Mouse (Mus musculus) kidney, postnatal 0 days (tissue): ENCODE measurements around the gene Il2rg. TPM values are rescaled to one million over a fixed set of nuclear protein-coding genes. Genes with fewer than 3 reads are reported as not detected.

ENCODE experiments used
- ATAC-seq: fragments of 200-750 bp; cut with Nextera tagmentation; replicated peaks from 2 replicates; pipeline ENCODE4 v1.8.0; 2017; ENCODE audit warnings: low read depth, moderate number of reproducible peaks, moderate TSS enrichment, moderate library complexity; ENCODE audit not compliant: low FRiP score
- DNase-seq: peaks from one replicate; pipeline ENCODE4 v3.0.0-alpha.2; 2016; ENCODE audit warnings: low spot score
- H3K27ac ChIP-seq: fragments of 300-500 bp; sonication (generic); 2 replicates; pipeline ENCODE4 v1.5.1; 2014; ENCODE audit warnings: mild to moderate bottlenecking
- H3K27me3 ChIP-seq: fragments of 300-500 bp; sonication (generic); 2 replicates; pipeline ENCODE4 v1.6.1; 2014; ENCODE audit warnings: low read length, mixed read lengths; ENCODE audit not compliant: insufficient read depth
- H3K36me3 ChIP-seq: fragments of 300-500 bp; sonication (generic); 2 replicates; pipeline ENCODE4 v1.6.1; 2014; ENCODE audit warnings: low read length, mixed read lengths; ENCODE audit not compliant: insufficient read depth
- H3K4me1 ChIP-seq: fragments of 300-500 bp; sonication (generic); replicated peaks from 2 replicates; pipeline ENCODE4 v1.6.1; 2014; ENCODE audit warnings: antibody characterized with exemption, low read length, mixed read lengths; ENCODE audit not compliant: insufficient read depth
- H3K4me2 ChIP-seq: fragments of 300-500 bp; sonication (generic); 2 replicates; pipeline ENCODE4 v1.6.1; 2014; ENCODE audit warnings: mild to moderate bottlenecking, low read length, moderate library complexity, mixed read lengths
- H3K4me3 ChIP-seq: fragments of 300-500 bp; sonication (generic); replicated peaks from 2 replicates; pipeline ENCODE4 v1.5.1; 2014; ENCODE audit warnings: low read depth, low read length
- H3K9ac ChIP-seq: fragments of 300-500 bp; sonication (generic); 2 replicates; pipeline ENCODE4 v1.6.1; 2014; ENCODE audit warnings: low read depth, low read length
- H3K9me3 ChIP-seq: fragments of 300-500 bp; sonication (generic); replicated peaks from 2 replicates; pipeline ENCODE4 v1.6.1; 2016; ENCODE audit warnings: low read length, inconsistent platforms, mixed read lengths
- CTCF ChIP-seq: IDR thresholded peaks from 2 replicates; pipeline ENCODE4 v1.5.1; 2016; ENCODE audit warnings: antibody characterized with exemption, low read depth, mild to moderate bottlenecking, moderate library complexity
- WGBS: fragments of 180-500 bp; shearing (Covaris S2); extraction: QIAGEN DNeasy Blood & Tissue Kit; methylation state at CpG from one replicate; pipeline ENCODE4 v1.1.7; 2014; 5-methylcytosine and 5-hydroxymethylcytosine counted together
- polyA plus RNA-seq: library from polyadenylated mRNA; unstranded; fragments of >200 nt; fragmentation: Nextera tagmentation; extraction: Ambion mirVana; gene quantifications from 2 replicates; pipeline ENCODE4 v1.2.1, GENCODE M21; 2015

Gene Il2rg
- polyA plus RNA-seq, result 18.7 and 20.0 TPM in 2 replicates

- no peak within 1 kb of the TSS for H3K9ac ChIP-seq
- no peak for ATAC-seq
- H3K4me1 ChIP-seq, result 0 out of 2 replicates have a peak, but pooled peaks cover 2% of the 10 kb centered on the region
- H3K4me3 ChIP-seq, result no peak within 1 kb of the TSS
- no peaks in the 10 kb centered on the region for H3K9me3 ChIP-seq
- no peak within 1 kb of the TSS for H3K27ac ChIP-seq
- 64% methylated on average over 5 of the region's 5 CpGs for WGBS
- no peaks in the 10 kb centered on the region for H3K27me3 ChIP-seq
- H3K4me2 ChIP-seq, result peak within 1 kb of the TSS; percentile 18
- DNase-seq, result peak; percentile 16
- TF ChIP-seq CTCF, result no peak
- H3K36me3 ChIP-seq, result no peaks in the 10 kb centered on the region
Measured at GRCm38 (mm10) chrX:101268025-101268754, at the start of gene Il2rg. Gene Il2rg, minus strand, starts transcription at chrX:101268255.

GRCm38 (mm10) chrX:101313625-101314359 lies 45.7 kb upstream of the Il2rg start:
- H3K9me3 ChIP-seq, result no peaks in the 10 kb centered on the region
- WGBS, result 50% methylated on average over 6 of the region's 6 CpGs
- H3K36me3 ChIP-seq, result no peaks in the 10 kb centered on the region
- no peak for TF ChIP-seq CTCF
- H3K4me2 ChIP-seq, result no peak overlapping the region
- no peaks in the 10 kb centered on the region for H3K4me1 ChIP-seq
- no peaks in the 10 kb centered on the region for H3K27me3 ChIP-seq
- H3K4me3 ChIP-seq, result no peak overlapping the region
- H3K9ac ChIP-seq, result no peak overlapping the region
- ATAC-seq (no peak), DNase-seq (no peak)
- no peak overlapping the region for H3K27ac ChIP-seq

GRCm38 (mm10) chrX:101309299-101309698 lies 41.2 kb upstream of the Il2rg start:
- no peaks in the 10 kb centered on the region for H3K9me3 ChIP-seq

GRCm38 (mm10) chrX:101304646-101305045 lies 36.6 kb upstream of the Il2rg start:
- WGBS, result 55% methylated on average over 2 of the region's 2 CpGs
- TF ChIP-seq CTCF, result no peak

More at GRCm38 (mm10) chrX:101309299-101309698, 41.2 kb upstream of the Il2rg start:
- Histone ChIP-seq H3K36me3 (no peaks in the 10 kb centered on the region), H3K4me2 (no peak overlapping the region), H3K4me1 (no peaks in the 10 kb centered on the region), H3K9ac (no peak overlapping the region), H3K4me3 (no peak overlapping the region), H3K27me3 (no peaks in the 10 kb centered on the region), H3K27ac (no peak overlapping the region)
- DNase-seq (no peak), ATAC-seq (no peak)
- WGBS, result 73% methylated on average over 5 of the region's 5 CpGs
- no peak for TF ChIP-seq CTCF

GRCm38 (mm10) chrX:101301654-101302053 lies 33.6 kb upstream of the Il2rg start:
- Histone ChIP-seq H3K4me1 (no peaks in the 10 kb centered on the region), H3K4me3 (no peak overlapping the region), H3K9me3 (no peaks in the 10 kb centered on the region), H3K27me3 (no peaks in the 10 kb centered on the region), H3K27ac (no peak overlapping the region), H3K36me3 (no peaks in the 10 kb centered on the region), H3K9ac (no peak overlapping the region), H3K4me2 (no peak overlapping the region)
- no peak for TF ChIP-seq CTCF
- WGBS, result 87% methylated on average over 9 of the region's 9 CpGs
- DNase-seq (no peak), ATAC-seq (no peak)

More at GRCm38 (mm10) chrX:101304646-101305045, 36.6 kb upstream of the Il2rg start:
- Histone ChIP-seq H3K36me3 (no peaks in the 10 kb centered on the region), H3K27me3 (no peaks in the 10 kb centered on the region), H3K4me1 (no peaks in the 10 kb centered on the region), H3K4me2 (no peak overlapping the region), H3K9me3 (no peaks in the 10 kb centered on the region), H3K9ac (no peak overlapping the region), H3K4me3 (no peak overlapping the region), H3K27ac (no peak overlapping the region)
- DNase-seq (no peak), ATAC-seq (no peak)

- Histone ChIP-seq H3K4me2 (peak overlapping the region; percentile 53), H3K36me3 (no peaks in the 10 kb centered on the region), H3K9ac (no peak overlapping the region), H3K9me3 (no peaks in the 10 kb centered on the region), H3K4me3 (peak overlapping the region; percentile 18), H3K4me1 (no peaks in the 10 kb centered on the region), H3K27ac (no peak overlapping the region), H3K27me3 (no peaks in the 10 kb centered on the region)
- TF ChIP-seq CTCF, result no peak
- WGBS, result 54% methylated on average over 13 of the region's 13 CpGs
- DNase-seq, result no peak
- no peak for ATAC-seq
Measured at GRCm38 (mm10) chrX:101300427-101301030, 32.5 kb upstream of the Il2rg start.
